Mouse (Mus musculus): ENCODE data around the gene Rrm2.

DNA sequence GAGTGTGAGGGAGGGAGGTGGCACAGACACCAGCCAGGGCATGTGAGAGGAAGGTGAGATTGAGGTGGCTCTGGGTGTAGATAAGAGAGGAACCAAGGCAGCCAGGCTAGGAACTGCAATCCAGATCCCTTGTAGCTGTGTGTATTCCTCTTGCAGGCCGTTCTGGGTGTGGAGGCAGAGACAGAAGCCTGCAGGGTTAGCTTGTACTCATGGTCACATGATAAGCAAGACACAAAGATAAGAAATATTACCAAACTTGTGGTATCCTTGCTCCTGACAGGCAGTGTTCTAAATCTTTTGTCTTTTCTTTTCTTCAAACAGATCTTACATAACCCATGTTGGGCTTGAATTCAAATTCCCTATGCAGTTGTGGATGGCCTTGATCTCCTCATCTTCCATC is 31.9 kb downstream of the Rrm2 start:
- TF ChIP-seq FLI1 (IDR thresholded peaks at IDR 0.05; ENCODE audit: low read length) (no peak), GATA1 (IDR thresholded peaks at IDR 0.05; ENCODE audit: borderline replicate concordance, low read length) (no peak)
